Comparison of ENCODE assay signal across 17 mouse cellular contexts in genomic region chr3:145055138-145055537, GRCm38 (mm10). TPM values are rescaled to one million over a fixed set of nuclear protein-coding genes. Genes with fewer than 3 reads are reported as not detected.
A peak's percentile ranks its signal among the peaks of the same experiment; 100 is the strongest.
DNase-seq lines count a peak whose midpoint lies in the region; TF ChIP-seq lines count a peak whose summit lies in the region.
"Not testable (repeated sequence)": the region's sequence is repeated elsewhere in the genome, so short reads cannot be mapped to it uniquely, and the experiment has no call there.
"Had no signal": no experiment of that assay in that cellular context is flagged by ENCODE, and none has a peak within 500 bp of the region (broad histone marks: within the 10 kb centered on the region; RNA-seq: fewer than 3 reads in every experiment).

No protein-coding gene starts in this region.

- not testable (repeated sequence) for H3K9ac ChIP-seq in CH12.LX (ENCODE audit: insufficient read depth, low read depth); MEL (ENCODE audit: control insufficient read depth, low read depth, low read length, poor library complexity, severe bottlenecking)

- not testable (repeated sequence) for H3K79me2 ChIP-seq in CH12.LX (replicated peaks; ENCODE audit: control insufficient read depth, extremely low read depth, insufficient read depth, poor library complexity, severe bottlenecking); MEL (ENCODE audit: control insufficient read depth, insufficient read depth, low read length, poor library complexity)

- H3K4me1 ChIP-seq in CH12.LX (ENCODE audit: control insufficient read depth in 1 of 2, insufficient read depth in 2 of 2); MEL (ENCODE audit: control insufficient read depth in 1 of 2, insufficient read depth in 2 of 2, low read length in 2 of 2): not testable (repeated sequence)

- H3K27me3 ChIP-seq in CH12.LX (replicated peaks); MEL (ENCODE audit: control insufficient read depth in 1 of 2, insufficient read depth in 2 of 2, low read length in 2 of 2): not testable (repeated sequence)

- not testable (repeated sequence) for TF ChIP-seq POLR2A in CH12.LX (IDR thresholded peaks at IDR 0.05; ENCODE audit: low read depth, low read length); MEL (IDR thresholded peaks at IDR 0.05; ENCODE audit: control insufficient read depth in 1 of 2, insufficient read depth in 1 of 2, low read depth in 1 of 2, low read length in 2 of 2, poor library complexity in 1 of 2)

- H3K27ac ChIP-seq in CH12.LX (ENCODE audit: insufficient read depth, low read depth); MEL (ENCODE audit: control insufficient read depth, low read depth, low read length): not testable (repeated sequence)

- DNase-seq in CH12.LX (ENCODE audit: extremely low read depth); MEL (ENCODE audit: low read depth, low spot score): not testable (repeated sequence)

- TF ChIP-seq RAD21 in CH12.LX (IDR thresholded peaks at IDR 0.05; ENCODE audit: low read depth, low read length); MEL (IDR thresholded peaks at IDR 0.05; ENCODE audit: low read depth, low read length): not testable (repeated sequence)

- not testable (repeated sequence) for H3K36me3 ChIP-seq in CH12.LX (replicated peaks in 1 of 2; ENCODE audit: control insufficient read depth in 1 of 2, insufficient read depth in 1 of 2, low read length in 1 of 2); MEL (ENCODE audit: control insufficient read depth in 1 of 2, insufficient read depth in 2 of 2, low read length in 2 of 2)

- TF ChIP-seq CTCF in CH12.LX (conservative IDR thresholded peaks at IDR 0.05 in 1 of 2, IDR thresholded peaks at IDR 0.05 in 1 of 2; ENCODE audit: low read depth in 2 of 2, low read length in 2 of 2); MEL (IDR thresholded peaks at IDR 0.05 in 2 of 3, conservative IDR thresholded peaks at IDR 0.05 in 1 of 3; ENCODE audit: control insufficient read depth in 1 of 3, insufficient read depth in 1 of 3, low read depth in 2 of 3, low read length in 3 of 3, poor library complexity in 1 of 3, severe bottlenecking in 1 of 3): not testable (repeated sequence)

- not testable (repeated sequence) for H3K4me3 ChIP-seq in CH12.LX (replicated peaks in 1 of 3; ENCODE audit: low read depth in 2 of 3, low read length in 2 of 3, poor library complexity in 1 of 3); MEL (ENCODE audit: control insufficient read depth in 1 of 2, insufficient read depth in 1 of 2, low read depth in 2 of 2, low read length in 2 of 2)

- not testable (repeated sequence) for H3K9me3 ChIP-seq in CH12.LX (replicated peaks; ENCODE audit: low read length); MEL (replicated peaks; ENCODE audit: insufficient read depth, low read length)

- not testable (repeated sequence) for H3K4me2 ChIP-seq in CH12.LX (ENCODE audit: insufficient read depth, low read depth, poor library complexity, severe bottlenecking)

- TF ChIP-seq EP300 in CH12.LX (IDR thresholded peaks at IDR 0.05; ENCODE audit: low read length); MEL (IDR thresholded peaks at IDR 0.05; ENCODE audit: low read depth in 1 of 2, low read length in 2 of 2): not testable (repeated sequence)

- dilution Hi-C loops in CH12.LX (cut with MboI; ENCODE audit: extremely low pct_ligation_motif_present, extremely low pct_unique_long_range_greater_than_20kb, low sequenced_read_pairs) = not testable (repeated sequence)

- in situ Hi-C loops in CH12.LX (cut with MboI; ENCODE audit: low pct_ligation_motif_present, low pct_unique_long_range_greater_than_20kb, low sequenced_read_pairs) = not testable (repeated sequence)

TF ChIP-seq in CH12.LX, 34 proteins besides CTCF, POLR2A, EP300 and RAD21:
- peak; percentile 62 for TF ChIP-seq ZNF384 (IDR thresholded peaks at IDR 0.05; ENCODE audit: low read depth, low read length)

TF ChIP-seq in MEL, 35 proteins besides CTCF, POLR2A, EP300 and RAD21:
- peak; percentile 85 for TF ChIP-seq ZNF384 (IDR thresholded peaks at IDR 0.05; ENCODE audit: low read depth, low read length)

RNA-seq across cellular contexts. Expression of gene Clca1, which starts 22.6 kb away (rescaled TPM):
- 0.04 TPM in 2 replicates for total RNA-seq in CH12.LX (2012; rRNA removed)
- total RNA-seq in CH12.LX (2014; rRNA removed) = 0.05 and 0.30 TPM in 2 replicates
- 1.1 and 1.3 TPM in 2 replicates for polyA plus RNA-seq in CH12.LX (2012; ENCODE audit: insufficient read length, low read depth)
- not detected in 2 replicates for total RNA-seq in MEL (2012; rRNA removed)
- polyA plus RNA-seq in MEL (2012; ENCODE audit: insufficient read depth in 1 of 2, insufficient read length in 2 of 2, low read depth in 1 of 2, low replicate concordance in 2 of 2, missing spikeins in 1 of 2) = not detected
- total RNA-seq: adrenal gland, adult 18-20 months; adrenal gland, adult 2 months; adrenal gland, adult 8-10 months; adrenal gland, postnatal 10 days; adrenal gland, postnatal 14 days; adrenal gland, postnatal 25 days; adrenal gland, postnatal 36 days; adrenal gland, postnatal 4 days had no signal
- polyA plus RNA-seq: activated CD4-positive, CD25-positive, alpha-beta regulatory T cell, adult 4 months; adrenal gland, adult 2 months; C2C12; CD4-positive, CD25-positive, alpha-beta regulatory T cell, adult 4 months; cerebellum, adult 2 months; G1E; Patski had no signal

RNA-seq across cellular contexts. Expression of gene Clca2, which starts 44.1 kb away (rescaled TPM):
- total RNA-seq in CH12.LX (2012; rRNA removed) (0.04 and 0.13 TPM in 2 replicates), CH12.LX (2014; rRNA removed) (0.07 and 0.14 TPM in 2 replicates), MEL (2012; rRNA removed) (not detected in 2 replicates)
- polyA plus RNA-seq in CH12.LX (2012; ENCODE audit: insufficient read length, low read depth) (0.10 and 0.17 TPM in 2 replicates), MEL (2012; ENCODE audit: insufficient read depth in 1 of 2, insufficient read length in 2 of 2, low read depth in 1 of 2, low replicate concordance in 2 of 2, missing spikeins in 1 of 2) (not detected)
- total RNA-seq: adrenal gland, adult 2 months; adrenal gland, postnatal 25 days; ES-E14 had no signal
- polyA plus RNA-seq: activated CD4-positive, CD25-positive, alpha-beta regulatory T cell, adult 4 months; CD4-positive, CD25-positive, alpha-beta regulatory T cell, adult 4 months; cerebellum, adult 2 months; G1E had no signal
